Mouse (Mus musculus): ENCODE results near the gene Nploc4.

Nploc4 gene

DNA sequence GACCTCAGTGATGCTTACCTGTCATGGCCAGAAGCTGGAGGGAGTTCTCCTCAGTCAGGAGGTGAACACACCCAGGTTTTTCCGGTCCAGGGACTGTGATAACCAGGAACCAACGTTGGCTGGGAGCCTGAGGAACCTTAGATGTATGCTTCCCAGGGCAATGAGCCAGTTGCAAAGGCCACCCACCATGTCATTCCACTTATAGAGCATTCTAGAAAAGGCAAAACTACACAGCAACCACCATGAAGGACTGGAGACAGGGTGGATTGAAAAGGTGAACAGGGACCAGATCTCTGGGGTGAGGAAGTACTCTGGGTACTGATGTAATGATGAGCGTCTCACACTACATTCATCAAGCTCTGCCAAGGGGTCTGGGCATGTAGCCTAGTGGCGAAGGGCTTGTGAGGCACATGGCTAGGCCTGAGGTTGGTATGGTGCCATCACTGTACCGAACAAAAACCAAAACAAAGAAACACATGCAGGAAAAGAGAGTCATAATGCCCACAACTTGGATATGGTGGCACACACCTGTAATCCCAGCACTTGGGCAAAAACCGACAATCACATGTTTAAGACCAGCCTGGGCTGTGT, 102.0 kb downstream of the Nploc4 start:
- DNase-seq (ENCODE audit: low spot score) = no peak

Data from adipocyte (in vitro differentiated cells).